Mouse (Mus musculus): ENCODE results near the gene Cacna2d1.

The Cacna2d1 gene

GRCm38 (mm10) chr5:16418504-16418903 is 484.0 kb downstream of the Cacna2d1 start:
- no peak for DNase-seq (ENCODE audit: low spot score)
